Mouse (Mus musculus) brain, embryonic 14.5 days (tissue): ENCODE measurements around the gene Wbp1.

ENCODE experiments used
- CTCF ChIP-seq: fragments of 200-500 bp; IDR thresholded peaks from 2 replicates; pipeline ENCODE4 v1.5.1; 2012; ENCODE audit warnings: inconsistent platforms, mild to moderate bottlenecking, moderate library complexity, borderline replicate concordance; ENCODE audit not compliant: insufficient read depth, insufficient read length; ENCODE audit errors: extremely low read depth
- POLR2A ChIP-seq: fragments of 200-500 bp; IDR thresholded peaks from 2 replicates; pipeline ENCODE4 v1.6.1; 2012; ENCODE audit warnings: mild to moderate bottlenecking, inconsistent platforms, borderline replicate concordance; ENCODE audit not compliant: poor library complexity, insufficient read depth, insufficient read length, severe bottlenecking; ENCODE audit errors: extremely low read depth

DNA sequence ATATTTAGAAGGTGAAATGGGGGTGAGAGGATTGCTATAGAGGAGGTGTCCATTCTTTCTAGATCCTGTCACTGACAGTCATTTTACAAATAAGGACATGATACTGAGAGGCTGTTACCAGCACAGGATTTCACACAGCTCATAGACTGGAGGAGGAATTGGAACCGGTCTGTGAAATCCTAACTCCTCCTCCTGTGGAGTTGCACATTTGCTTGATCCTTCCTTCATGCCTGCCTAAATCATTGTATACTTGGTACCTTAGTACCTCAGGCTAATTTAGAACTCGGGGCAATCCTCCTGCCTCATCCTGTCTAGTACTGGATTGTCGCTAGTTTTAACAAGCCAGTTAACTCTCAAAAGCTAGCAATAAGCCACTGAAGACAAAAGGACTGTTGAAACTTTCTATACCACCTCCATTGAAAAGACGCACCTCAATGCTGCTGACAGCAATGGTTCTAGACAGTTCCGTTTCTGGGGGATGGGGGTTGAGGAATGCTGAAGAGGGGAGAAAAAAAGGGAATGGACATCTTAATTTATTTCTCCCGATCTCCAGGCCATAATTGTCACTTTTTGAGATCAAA lies 43.8 kb upstream of the Wbp1 start:
- TF ChIP-seq CTCF: no peak
- no peak for TF ChIP-seq POLR2A
